Mouse (Mus musculus) ovary, postnatal 10 days (tissue): ENCODE measurements around the gene Phldb2.

Experiments
- DNase-seq: peaks from one replicate; pipeline ENCODE4 v3.0.0; 2022; ENCODE audit warnings: low spot score

Phldb2 gene

GRCm38 (mm10) chr16:45841016-45841415, 112.4 kb downstream of the Phldb2 start:
- DNase-seq, result no peak

DNA sequence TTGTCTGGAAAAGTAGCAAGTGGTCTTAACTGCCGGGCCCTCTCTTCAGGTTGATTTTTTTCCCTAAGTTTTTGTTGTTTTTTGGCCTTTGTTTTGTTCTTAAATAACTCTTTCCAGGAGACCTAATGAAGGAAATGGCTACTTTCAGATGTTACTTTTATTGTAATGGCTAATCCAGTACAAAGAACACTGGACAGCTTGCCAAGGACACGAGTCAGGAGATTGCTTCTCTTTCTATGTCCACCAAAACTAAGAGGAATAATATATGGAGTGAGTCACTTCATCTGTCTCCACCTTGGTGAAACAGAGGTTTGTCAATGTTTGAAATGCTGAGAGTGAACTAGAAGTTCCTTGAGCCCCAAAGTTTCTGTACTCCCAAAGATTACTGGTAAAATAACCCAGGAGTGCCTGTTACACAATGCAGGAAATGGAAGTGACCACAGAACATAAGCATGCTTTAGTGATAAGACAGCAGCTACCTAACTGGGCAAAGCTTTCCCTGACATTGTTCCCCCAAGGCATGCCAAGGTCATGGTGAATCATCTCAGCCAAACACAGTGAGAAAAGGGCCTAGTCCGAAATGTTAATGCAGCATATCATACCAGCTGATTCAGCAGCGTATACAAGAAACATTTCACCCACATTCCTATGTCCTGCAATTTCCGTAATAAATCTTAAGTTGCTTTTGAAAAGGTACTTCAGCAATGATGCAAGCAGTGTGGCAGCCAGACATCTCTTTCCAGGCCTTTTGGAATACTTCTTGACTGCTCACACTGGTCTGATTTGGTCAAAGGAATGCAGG, 115.7 kb downstream of the Phldb2 start:
- no peak for DNase-seq

GRCm38 (mm10) chr16:45832747-45833108, 120.7 kb downstream of the Phldb2 start:
- DNase-seq, result no peak

DNA sequence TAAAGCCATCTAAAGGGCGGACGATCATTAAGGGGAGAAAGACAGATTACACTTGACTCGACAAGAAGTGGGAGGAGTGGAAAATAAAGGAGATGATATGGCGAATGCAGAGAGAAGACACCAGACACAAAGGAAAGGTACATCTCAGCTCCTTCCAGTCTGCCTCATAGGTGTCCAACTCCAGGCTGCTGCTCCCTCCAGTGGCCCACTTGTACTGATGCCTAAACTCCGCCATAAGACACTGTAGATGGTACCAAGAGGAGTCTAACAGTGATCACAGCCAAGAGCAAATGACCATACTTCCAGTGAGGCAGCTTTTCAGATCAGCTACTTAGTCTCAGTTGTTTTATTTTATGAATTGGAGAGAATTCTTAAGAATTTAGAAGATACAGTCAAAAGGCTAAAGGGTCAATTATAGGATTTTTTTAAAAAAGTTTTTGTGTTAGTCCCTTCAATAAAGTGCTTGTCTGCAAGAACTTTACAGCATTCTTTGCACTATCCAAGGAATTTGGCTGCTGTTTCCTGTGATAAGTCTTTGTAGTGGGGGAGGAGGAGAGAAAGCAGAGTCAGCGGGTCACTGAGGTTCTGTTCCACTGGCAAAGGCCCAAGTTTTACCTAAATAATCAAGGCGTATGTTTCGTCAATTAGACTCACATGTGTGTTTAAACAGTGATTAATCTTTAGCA, 121.2 kb downstream of the Phldb2 start:
- DNase-seq, result no peak

- no peak for DNase-seq
Observed at GRCm38 (mm10) chr16:45831094-45831872, 122.1 kb downstream of the Phldb2 start.

DNA sequence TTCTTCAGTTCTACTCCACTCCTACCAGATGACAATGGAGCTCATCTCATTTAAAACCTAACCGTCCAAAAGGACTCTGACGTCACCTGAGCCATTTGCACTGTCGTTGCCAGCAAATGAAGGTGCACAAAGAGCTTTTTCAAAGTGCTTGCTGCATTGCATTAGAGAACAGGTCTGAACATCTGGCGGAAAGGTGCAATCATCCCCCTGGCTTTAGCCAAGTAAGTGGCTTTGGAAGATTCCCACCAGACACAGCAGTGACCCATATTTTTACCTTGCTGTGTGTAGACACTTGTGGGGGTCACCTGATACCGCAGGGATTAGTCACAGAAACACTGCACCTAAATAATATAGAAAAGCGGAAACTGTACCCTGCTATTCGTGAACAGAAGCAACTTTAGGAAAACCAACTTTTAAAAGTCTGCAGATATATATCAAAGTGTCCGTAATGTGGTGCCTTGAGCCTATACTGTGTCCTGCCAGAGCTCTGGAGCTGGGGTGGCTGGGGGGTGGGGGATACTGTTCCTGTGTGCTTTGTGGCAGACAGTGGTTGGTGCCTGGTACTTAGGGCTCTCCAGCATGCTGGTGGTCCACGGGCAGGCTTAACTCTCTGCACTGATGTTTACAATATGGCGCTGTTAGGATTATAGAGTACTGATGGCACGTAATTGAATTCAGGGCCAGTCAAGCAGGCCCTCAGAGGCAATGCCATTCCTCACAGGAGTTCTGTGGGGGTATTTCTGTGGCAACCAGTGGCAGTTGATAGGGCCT, 123.1 kb downstream of the Phldb2 start:
- no peak for DNase-seq

DNA sequence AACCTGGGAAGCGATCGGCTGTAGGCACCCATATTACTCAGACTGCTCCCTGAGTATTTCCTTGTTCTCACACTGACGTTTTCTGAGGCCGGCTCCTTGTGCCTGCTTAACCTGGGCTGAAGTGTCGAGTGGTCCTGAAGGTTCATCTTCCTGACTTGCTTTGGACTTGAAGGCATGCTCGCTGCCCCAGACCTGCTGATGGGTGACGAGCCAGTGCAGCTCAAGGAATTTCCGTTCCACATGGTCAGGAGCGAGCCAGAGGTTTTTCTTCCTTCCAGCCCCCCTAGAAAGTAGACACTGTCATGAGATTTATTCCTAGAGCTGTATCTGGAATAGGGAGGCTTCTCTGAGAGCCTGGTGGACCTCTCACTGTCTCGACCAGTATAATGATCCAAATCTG, 128.1 kb downstream of the Phldb2 start:
- DNase-seq, result no peak

GRCm38 (mm10) chr16:45824025-45824424, 129.4 kb downstream of the Phldb2 start:
- no peak for DNase-seq

GRCm38 (mm10) chr16:45819911-45820310, 133.5 kb downstream of the Phldb2 start:
- DNase-seq, result no peak

DNA sequence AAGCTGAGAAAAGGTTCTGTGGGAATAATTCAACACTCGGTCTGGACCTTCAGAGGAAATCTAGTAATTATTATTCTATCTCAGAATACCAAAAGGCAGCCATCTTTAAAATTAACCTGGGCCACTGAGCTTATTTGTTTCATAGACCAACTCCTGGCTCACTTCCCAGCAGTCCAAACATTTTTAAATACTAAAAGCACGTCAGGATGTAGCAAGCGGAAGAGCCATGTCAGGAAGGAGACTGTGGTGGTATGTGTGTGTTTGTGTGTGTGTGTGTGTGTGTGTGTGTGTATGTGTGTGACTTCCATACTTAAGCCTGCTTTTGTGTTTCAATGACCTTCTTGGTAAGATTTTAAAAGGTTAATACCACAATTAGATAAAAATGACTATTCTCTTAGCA, 135.6 kb downstream of the Phldb2 start:
- DNase-seq, result no peak

DNA sequence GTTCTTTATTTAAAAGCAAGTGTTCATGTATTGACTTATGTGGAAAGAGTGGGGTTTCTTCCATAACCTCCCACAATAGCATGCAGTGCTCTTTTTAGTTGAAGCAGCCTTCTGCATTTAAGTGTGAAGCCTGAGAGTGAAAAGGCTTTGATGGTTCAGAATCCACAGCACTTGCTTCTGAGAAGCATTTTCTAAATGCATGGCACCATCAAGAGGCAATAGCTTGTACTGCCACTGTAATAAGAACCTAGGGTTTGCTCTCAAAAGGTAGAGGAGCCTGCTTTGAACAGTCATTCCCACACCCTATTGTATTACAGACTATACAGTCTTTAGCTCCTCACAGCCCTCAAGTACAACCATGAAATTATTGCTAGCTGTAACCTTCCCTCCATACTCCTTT, 136.7 kb downstream of the Phldb2 start:
- no peak for DNase-seq

- DNase-seq, result no peak
Observed at GRCm38 (mm10) chr16:45814611-45815010, 138.8 kb downstream of the Phldb2 start.

DNA sequence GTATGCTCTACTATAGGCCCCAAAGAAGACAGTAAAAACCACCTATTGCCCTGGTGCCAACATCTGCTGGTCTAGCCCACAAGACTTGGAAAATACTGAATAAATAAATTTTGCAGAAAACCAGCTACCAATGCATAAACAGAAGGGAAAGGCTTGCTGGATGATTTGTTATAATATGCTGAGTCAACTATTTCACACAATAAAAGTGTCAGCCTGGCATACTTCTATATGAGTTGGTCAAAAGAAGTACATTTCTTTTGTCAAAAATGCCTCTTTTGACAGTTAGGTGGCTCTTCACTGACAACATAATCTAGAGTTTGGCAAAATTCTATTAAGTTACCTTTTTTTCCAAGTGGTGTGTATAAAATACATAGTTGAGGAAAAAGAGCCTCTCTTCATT, 141.6 kb downstream of the Phldb2 start:
- DNase-seq, result no peak

GRCm38 (mm10) chr16:45810829-45811326, 142.5 kb downstream of the Phldb2 start:
- no peak for DNase-seq

GRCm38 (mm10) chr16:45810155-45810554, 143.2 kb downstream of the Phldb2 start:
- DNase-seq, result no peak

DNA sequence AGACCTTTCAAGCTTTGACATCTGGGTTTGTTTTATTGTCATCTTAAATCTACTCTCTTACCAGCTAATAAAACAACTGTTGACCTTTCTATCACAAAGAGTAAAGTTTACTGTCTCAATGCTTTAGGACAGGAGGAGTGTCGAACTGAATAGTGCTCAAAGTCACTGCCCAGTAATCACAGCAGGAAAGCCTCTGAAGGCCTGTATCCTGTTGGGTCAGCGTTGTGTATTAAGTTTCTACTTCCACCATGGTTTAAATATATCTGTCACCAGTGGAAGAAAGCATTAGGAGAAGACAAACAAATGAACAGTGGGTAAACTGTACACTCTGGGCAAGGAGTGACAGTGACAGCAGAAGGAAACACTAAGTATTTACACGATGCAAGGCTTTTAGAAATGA, 148.7 kb downstream of the Phldb2 start:
- no peak for DNase-seq

DNA sequence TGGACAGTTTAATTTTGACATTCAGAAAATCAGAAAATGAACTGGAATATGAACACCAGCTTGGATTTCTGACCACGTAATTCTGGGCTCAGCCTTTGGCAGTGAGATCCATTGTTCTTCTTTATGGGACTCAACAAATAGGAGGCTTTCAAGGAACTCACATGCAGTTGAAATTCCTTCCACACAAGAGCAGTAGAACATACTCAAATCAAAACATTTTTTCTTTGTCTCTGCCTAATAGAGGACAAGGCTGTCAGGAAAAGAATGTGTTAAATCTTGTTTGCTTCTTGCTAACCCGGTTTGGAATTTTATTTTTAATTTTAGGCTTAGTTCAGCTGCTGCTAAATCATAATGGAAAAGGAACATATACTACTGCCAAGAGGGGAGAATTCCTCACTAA, 153.0 kb downstream of the Phldb2 start:
- DNase-seq, result no peak

GRCm38 (mm10) chr16:45799150-45799549, 154.2 kb downstream of the Phldb2 start:
- no peak for DNase-seq

- no peak for DNase-seq
Observed at GRCm38 (mm10) chr16:45798591-45798990, 154.8 kb downstream of the Phldb2 start.

DNA sequence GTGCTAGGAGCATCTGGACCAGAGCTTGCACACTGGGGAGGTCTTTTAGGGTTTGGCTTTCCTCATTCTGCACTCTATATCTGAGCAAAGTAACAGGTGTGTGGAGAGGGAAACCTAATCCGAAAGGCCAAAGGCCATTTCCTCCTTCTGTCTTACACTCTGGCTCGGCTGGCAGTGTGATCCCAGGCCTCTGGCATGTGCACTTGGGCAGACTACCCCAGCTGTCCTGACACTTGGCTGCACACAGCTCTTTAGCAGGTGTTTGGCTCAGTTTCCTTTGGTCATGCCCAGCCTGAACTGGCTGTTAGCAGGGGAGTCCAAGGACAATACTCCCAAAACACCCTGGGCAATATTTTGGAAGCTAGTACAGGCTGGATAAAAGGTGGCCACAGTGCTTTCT, 156.6 kb downstream of the Phldb2 start:
- no peak for DNase-seq

- DNase-seq, result no peak
Observed at GRCm38 (mm10) chr16:45795188-45795693, 158.2 kb downstream of the Phldb2 start.

- DNase-seq, result no peak
Observed at GRCm38 (mm10) chr16:45792781-45793180, 160.6 kb downstream of the Phldb2 start.
